Mouse (Mus musculus) T-helper 17 cell (primary cell): Measurements from ENCODE around the gene Vps35.

Experiments used
- in situ Hi-C, 2 experiments: fragments of 300-600 bp; cut with MboI, MseI; formaldehyde crosslinking; loops; 1 replicate in 1 of 2; 2 replicates in 1 of 2; pipeline ENCODE4 v1.15.1; 2025; ENCODE audit warnings: high pct_unique_total_duplicates in 2 of 2

Gene Vps35

GRCm38 (mm10) chr8:85220220-85220619 is 79.4 kb downstream of the Vps35 start:
- in situ Hi-C loops: no loop called here
